ENCODE assay signal across 11 mouse cellular contexts in genomic region chr2:167519606-167520252, GRCm38 (mm10). TPM values are rescaled to one million over a fixed set of nuclear protein-coding genes. Genes with fewer than 3 reads are reported as not detected.
A peak's percentile ranks its signal among the peaks of the same experiment; 100 is the strongest.
DNase-seq lines count a peak whose midpoint lies in the region; ATAC-seq and TF ChIP-seq lines count a peak whose summit lies in the region.
"Had no signal": no experiment of that assay in that cellular context is flagged by ENCODE, and none has a peak within 500 bp of the region (broad histone marks: within the 10 kb centered on the region; RNA-seq: fewer than 3 reads in every experiment).

No protein-coding gene starts in this region.

- no peak overlapping the region for H3K27ac ChIP-seq in heart, adult 2 months
- H3K27ac ChIP-seq in midbrain, embryonic 14.5 days (replicated peaks; ENCODE audit: low read depth, low read length): no peak overlapping the region
- no peak overlapping the region for H3K27ac ChIP-seq in midbrain, embryonic 15.5 days
- no peak overlapping the region for H3K27ac ChIP-seq in ES-Bruce4 (ENCODE audit: insufficient read depth, low read length)
- H3K27ac ChIP-seq: embryonic facial prominence, embryonic 12.5 days had no signal

- TF ChIP-seq CTCF in heart, adult 2 months (IDR thresholded peaks at IDR 0.05): peak; percentile 42
- peak; percentile 46 for TF ChIP-seq CTCF in ES-Bruce4 (IDR thresholded peaks at IDR 0.05; ENCODE audit: low read depth, low read length)

- no peaks in the 10 kb centered on the region; the same call in 1 of the 2 replicates for H3K4me1 ChIP-seq in heart, adult 2 months (ENCODE audit: control insufficient read depth, insufficient read depth, low read length)
- no peaks in the 10 kb centered on the region for H3K4me1 ChIP-seq in midbrain, embryonic 14.5 days (ENCODE audit: control insufficient read depth, insufficient read depth, low read length)
- H3K4me1 ChIP-seq in midbrain, embryonic 15.5 days: no peaks in the 10 kb centered on the region
- peaks cover 1% of the 10 kb centered on the region for H3K4me1 ChIP-seq in ES-Bruce4 (ENCODE audit: control insufficient read depth, insufficient read depth, low read length)
- H3K4me1 ChIP-seq: embryonic facial prominence, embryonic 12.5 days; heart, embryonic 12.5 days had no signal

- H3K36me3 ChIP-seq in heart, adult 2 months (ENCODE audit: control insufficient read depth, insufficient read depth, low read length): no peaks in the 10 kb centered on the region
- peaks cover 41% of the 10 kb centered on the region for H3K36me3 ChIP-seq in midbrain, embryonic 14.5 days (ENCODE audit: control insufficient read depth, insufficient read depth, low read length)
- H3K36me3 ChIP-seq in midbrain, embryonic 15.5 days (replicated peaks): peaks cover 38% of the 10 kb centered on the region
- peaks cover 6% of the 10 kb centered on the region for H3K36me3 ChIP-seq in ES-Bruce4 (ENCODE audit: control insufficient read depth, insufficient read depth, low read length, poor library complexity, severe bottlenecking)

- intact Hi-C loops in heart, adult 2 months (cut with DNase I): no loop called here

- no peaks in the 10 kb centered on the region for H3K9me3 ChIP-seq in midbrain, embryonic 14.5 days (ENCODE audit: control insufficient read depth, low read length)
- no peaks in the 10 kb centered on the region for H3K9me3 ChIP-seq in midbrain, embryonic 15.5 days
- no peaks in the 10 kb centered on the region for H3K9me3 ChIP-seq in ES-Bruce4 (replicated peaks; ENCODE audit: control insufficient read depth, insufficient read depth, low read length, poor library complexity, severe bottlenecking)
- H3K9me3 ChIP-seq: embryonic facial prominence, embryonic 12.5 days; heart, embryonic 12.5 days had no signal

- DNase-seq in heart, adult 2 months: no peak
- DNase-seq in heart, adult 8-10 months (ENCODE audit: low spot score): no peak
- DNase-seq in midbrain, embryonic 14.5 days: peak; percentile 30
- no peak for DNase-seq in adrenal gland, postnatal 10 days
- no peak for DNase-seq in layer of hippocampus, adult 9-10 months (ENCODE audit: low spot score)

- H3K4me3 ChIP-seq in heart, adult 2 months: no peak overlapping the region
- H3K4me3 ChIP-seq in midbrain, embryonic 14.5 days (replicated peaks; ENCODE audit: low read depth, low read length): no peak overlapping the region
- no peak overlapping the region for H3K4me3 ChIP-seq in midbrain, embryonic 15.5 days
- no peak overlapping the region for H3K4me3 ChIP-seq in ES-Bruce4 (ENCODE audit: low read depth, low read length)
- H3K4me3 ChIP-seq: embryonic facial prominence, embryonic 12.5 days; heart, embryonic 12.5 days had no signal

- TF ChIP-seq EP300 in heart, adult 2 months (IDR thresholded peaks at IDR 0.05; ENCODE audit: insufficient read depth, low read depth, low read length): no peak
- no peak for TF ChIP-seq EP300 in ES-Bruce4 (IDR thresholded peaks at IDR 0.05; ENCODE audit: insufficient read depth, low read depth, low read length)

- H3K9ac ChIP-seq in heart, adult 2 months (ENCODE audit: low read depth, low read length): no peak overlapping the region
- no peak overlapping the region for H3K9ac ChIP-seq in midbrain, embryonic 14.5 days (replicated peaks; ENCODE audit: low read length)
- H3K9ac ChIP-seq in midbrain, embryonic 15.5 days: no peak overlapping the region
- H3K9ac ChIP-seq in ES-Bruce4 (ENCODE audit: low read depth, poor library complexity, severe bottlenecking): no peak overlapping the region
- H3K9ac ChIP-seq: embryonic facial prominence, embryonic 12.5 days; heart, embryonic 12.5 days had no signal

- TF ChIP-seq POLR2A in heart, adult 2 months (IDR thresholded peaks at IDR 0.05; ENCODE audit: insufficient read depth, low read depth, low read length): no peak
- no peak for TF ChIP-seq POLR2A in ES-Bruce4 (IDR thresholded peaks at IDR 0.05; ENCODE audit: insufficient read depth, low read length)

- no peak overlapping the region for H3K4me2 ChIP-seq in midbrain, embryonic 14.5 days (ENCODE audit: low read length)
- no peak overlapping the region for H3K4me2 ChIP-seq in midbrain, embryonic 15.5 days
- H3K4me2 ChIP-seq: embryonic facial prominence, embryonic 12.5 days; heart, embryonic 12.5 days had no signal

- H3K27me3 ChIP-seq in heart, adult 2 months (ENCODE audit: control insufficient read depth, insufficient read depth, low read length): no peaks in the 10 kb centered on the region
- H3K27me3 ChIP-seq in midbrain, embryonic 14.5 days (ENCODE audit: control insufficient read depth, insufficient read depth, low read length): no peaks in the 10 kb centered on the region
- H3K27me3 ChIP-seq in midbrain, embryonic 15.5 days (replicated peaks): no peaks in the 10 kb centered on the region
- H3K27me3 ChIP-seq in ES-Bruce4 (ENCODE audit: control insufficient read depth, insufficient read depth, low read length, poor library complexity, severe bottlenecking): no peaks in the 10 kb centered on the region
- H3K27me3 ChIP-seq: embryonic facial prominence, embryonic 12.5 days; heart, embryonic 12.5 days had no signal

- 79% methylated on average over 5 of the region's 5 CpGs for WGBS in heart, adult 2 months
- WGBS in midbrain, embryonic 14.5 days: 83% methylated on average over 5 of the region's 5 CpGs
- 79% methylated on average over 5 of the region's 5 CpGs for WGBS in midbrain, embryonic 15.5 days

- no peaks in the 10 kb centered on the region for H3K79me2 ChIP-seq in heart, adult 2 months (replicated peaks; ENCODE audit: control insufficient read depth, insufficient read depth, low read length)

- ATAC-seq in midbrain, embryonic 14.5 days (ENCODE audit: low FRiP score, low TSS enrichment): no peak
- ATAC-seq in midbrain, embryonic 15.5 days (replicated peaks): no peak
- ATAC-seq in megakaryocyte, adult 5-6 weeks (ENCODE audit: poor library complexity, severe bottlenecking): peak; percentile 33; the same call in 1 of the 2 replicates
- ATAC-seq: forebrain, embryonic 16.5 days had no signal

RNA-seq across cellular contexts. Expression of gene Snai1, which starts 18.3 kb away (rescaled TPM):
- total RNA-seq in heart, adult 2 months (2021): 1 to 10 TPM; 1.6 to 2.0 TPM
- 6.5 and 10.5 TPM in 2 replicates for polyA plus RNA-seq in heart, adult 2 months (2012; rRNA removed)
- total RNA-seq in heart, adult 8-10 months (2022): 1 to 10 TPM; 1.2 to 2.2 (median 1.4) TPM
- polyA plus RNA-seq in midbrain, embryonic 14.5 days (2014; fragmentation: Nextera tagmentation; extraction: Ambion mirVana): 0.53 and 4.4 TPM in 2 replicates
- polyA plus RNA-seq in midbrain, embryonic 15.5 days (2015; fragmentation: Nextera tagmentation; extraction: Ambion mirVana): 5.1 and 6.4 TPM in 2 replicates
- 5.9 and 6.7 TPM in 2 replicates for polyA plus RNA-seq in ES-Bruce4 (2011; ENCODE audit: insufficient read depth, insufficient read length, low read depth, missing spikeins)
- 0.40 and 1.8 TPM in 2 replicates for total RNA-seq in megakaryocyte, adult 5-6 weeks (2015)
- 0.40 TPM in 1 of 2 replicates, not detected in the other for total RNA-seq in megakaryocyte, adult 5-6 weeks (2017)
- total RNA-seq in adrenal gland, postnatal 10 days (2021): 1 to 10 TPM; 6.2 to 8.5 TPM

RNA-seq across cellular contexts. Expression of gene Spata2, which starts 27.0 kb away (rescaled TPM):
- 10 to 100 TPM; 15.4 to 15.6 TPM for total RNA-seq in heart, adult 2 months (2021)
- 15.5 and 19.7 TPM in 2 replicates for polyA plus RNA-seq in heart, adult 2 months (2012; rRNA removed)
- 10 to 100 TPM; 10.3 to 17.0 (median 15.9) TPM for total RNA-seq in heart, adult 8-10 months (2022)
- 27.4 and 29.9 TPM in 2 replicates for polyA plus RNA-seq in midbrain, embryonic 14.5 days (2014; fragmentation: Nextera tagmentation; extraction: Ambion mirVana)
- polyA plus RNA-seq in midbrain, embryonic 15.5 days (2015; fragmentation: Nextera tagmentation; extraction: Ambion mirVana): 34.3 and 34.7 TPM in 2 replicates
- 13.6 and 18.9 TPM in 2 replicates for polyA plus RNA-seq in ES-Bruce4 (2011; ENCODE audit: insufficient read depth, insufficient read length, low read depth, missing spikeins)
- total RNA-seq in megakaryocyte, adult 5-6 weeks (2015): 9.0 and 11.3 TPM in 2 replicates
- 6.3 and 10.3 TPM in 2 replicates for total RNA-seq in megakaryocyte, adult 5-6 weeks (2017)
- total RNA-seq in adrenal gland, postnatal 10 days (2021): 10 to 100 TPM; 26.5 to 28.9 TPM

RNA-seq across cellular contexts. Expression of gene Rnf114, which starts 27.3 kb away (rescaled TPM):
- total RNA-seq in heart, adult 2 months (2021): 10 to 100 TPM; 60.4 to 76.7 TPM
- 96.3 and 128 TPM in 2 replicates for polyA plus RNA-seq in heart, adult 2 months (2012; rRNA removed)
- total RNA-seq in heart, adult 8-10 months (2022): 10 to 100 TPM; 66.2 to 82.2 (median 75.4) TPM
- 127 and 146 TPM in 2 replicates for polyA plus RNA-seq in midbrain, embryonic 14.5 days (2014; fragmentation: Nextera tagmentation; extraction: Ambion mirVana)
- polyA plus RNA-seq in midbrain, embryonic 15.5 days (2015; fragmentation: Nextera tagmentation; extraction: Ambion mirVana): 131 and 140 TPM in 2 replicates
- 87.5 and 97.0 TPM in 2 replicates for polyA plus RNA-seq in ES-Bruce4 (2011; ENCODE audit: insufficient read depth, insufficient read length, low read depth, missing spikeins)
- total RNA-seq in megakaryocyte, adult 5-6 weeks (2015): 59.7 and 61.7 TPM in 2 replicates
- 36.3 and 37.8 TPM in 2 replicates for total RNA-seq in megakaryocyte, adult 5-6 weeks (2017)
- 10 to 100 TPM; 51.0 to 55.9 TPM for total RNA-seq in adrenal gland, postnatal 10 days (2021)
